Mouse (Mus musculus): Measurements from ENCODE around the gene Slc9a9. TPM values are rescaled to one million over a fixed set of nuclear protein-coding genes. Genes with fewer than 3 reads are reported as not detected.

Gene Slc9a9
- polyA plus RNA-seq, 2 experiments = 1.1 to 1.3 TPM

GRCm38 (mm10) chr9:95186386-95187289 is 516.9 kb downstream of the Slc9a9 start:
- TF ChIP-seq CTCF (IDR thresholded peaks at IDR 0.05; ENCODE audit: low read depth) = no peak
- no peak for TF ChIP-seq EP300 (IDR thresholded peaks at IDR 0.05; ENCODE audit: low read depth)
- no peak overlapping the region for H3K4me3 ChIP-seq (ENCODE audit: insufficient read depth in 1 of 2, low read depth in 2 of 2, low read length in 2 of 2)
- no peak overlapping the region for H3K9ac ChIP-seq (replicated peaks)
- H3K4me2 ChIP-seq (ENCODE audit: low read depth) = no peak overlapping the region
- no peaks in the 10 kb centered on the region for H3K36me3 ChIP-seq (replicated peaks; ENCODE audit: control insufficient read depth, insufficient read depth, low read depth)
- no peaks in the 10 kb centered on the region for H3K27me3 ChIP-seq (ENCODE audit: control insufficient read depth, insufficient read depth, low read length)
- WGBS (ENCODE audit: insufficient replicate concordance) = 60% methylated on average over 15 of the region's 15 CpGs
- H3K4me1 ChIP-seq (replicated peaks; ENCODE audit: control insufficient read depth in 2 of 2, insufficient read depth in 2 of 2, low read length in 1 of 2) = peaks cover 2 to 21% of the 10 kb centered on the region in 2 experiments; a peak in 2 of 4 replicates
- no peak overlapping the region for H3K27ac ChIP-seq
- no peaks in the 10 kb centered on the region for H3K9me3 ChIP-seq (ENCODE audit: control insufficient read depth, low read length)
- DNase-seq (ENCODE audit: low read depth in 3 of 3, low spot score in 3 of 3) (no peak), ATAC-seq (ENCODE audit: insufficient read depth) (no peak)

GRCm38 (mm10) chr9:95188362-95189217 is 518.9 kb downstream of the Slc9a9 start:
- Histone ChIP-seq H3K4me2 (ENCODE audit: low read depth) (no peak overlapping the region), H3K27me3 (ENCODE audit: control insufficient read depth, insufficient read depth, low read length) (no peaks in the 10 kb centered on the region), H3K9me3 (ENCODE audit: control insufficient read depth, low read length) (no peaks in the 10 kb centered on the region), H3K27ac (no peak overlapping the region), H3K4me3 (ENCODE audit: insufficient read depth in 1 of 2, low read depth in 2 of 2, low read length in 2 of 2) (no peak overlapping the region), H3K9ac (replicated peaks) (no peak overlapping the region), H3K36me3 (replicated peaks; ENCODE audit: control insufficient read depth, insufficient read depth, low read depth) (no peaks in the 10 kb centered on the region), H3K4me1 (replicated peaks; ENCODE audit: control insufficient read depth in 2 of 2, insufficient read depth in 2 of 2, low read length in 1 of 2) (peaks cover 2 to 31% of the 10 kb centered on the region in 2 experiments; a peak in 2 of 4 replicates)
- peak; percentile 65 for ATAC-seq (ENCODE audit: insufficient read depth)
- TF ChIP-seq CTCF (IDR thresholded peaks at IDR 0.05; ENCODE audit: low read depth) (no peak), EP300 (IDR thresholded peaks at IDR 0.05; ENCODE audit: low read depth) (no peak)
- no peak for DNase-seq (ENCODE audit: low read depth in 3 of 3, low spot score in 3 of 3)
- 49% methylated on average over 8 of the region's 8 CpGs for whole genome bisulfite sequencing (ENCODE audit: insufficient replicate concordance)

- WGBS (ENCODE audit: insufficient replicate concordance) = 69% methylated on average over 4 of the region's 4 CpGs
- no peak for DNase-seq (ENCODE audit: low read depth in 3 of 3, low spot score in 3 of 3)
- TF ChIP-seq EP300 (IDR thresholded peaks at IDR 0.05; ENCODE audit: low read depth) (no peak), CTCF (IDR thresholded peaks at IDR 0.05; ENCODE audit: low read depth) (no peak)
- no peak overlapping the region for H3K27ac ChIP-seq
- H3K4me1 ChIP-seq (replicated peaks; ENCODE audit: control insufficient read depth in 2 of 2, insufficient read depth in 2 of 2, low read length in 1 of 2) = peaks cover 2 to 37% of the 10 kb centered on the region in 2 experiments; a peak in 2 of 4 replicates
- 0 out of 2 replicates have a peak, but pooled peaks have one; percentile 9 for ATAC-seq (ENCODE audit: insufficient read depth)
- no peaks in the 10 kb centered on the region for H3K9me3 ChIP-seq (ENCODE audit: control insufficient read depth, low read length)
- no peaks in the 10 kb centered on the region for H3K36me3 ChIP-seq (replicated peaks; ENCODE audit: control insufficient read depth, insufficient read depth, low read depth)
- no peak overlapping the region for H3K4me2 ChIP-seq (ENCODE audit: low read depth)
- H3K27me3 ChIP-seq (ENCODE audit: control insufficient read depth, insufficient read depth, low read length) = no peaks in the 10 kb centered on the region
- H3K9ac ChIP-seq (replicated peaks) = no peak overlapping the region
- H3K4me3 ChIP-seq (ENCODE audit: insufficient read depth in 1 of 2, low read depth in 2 of 2, low read length in 2 of 2) = no peak overlapping the region
Observed at GRCm38 (mm10) chr9:95189218-95189605, 519.5 kb downstream of the Slc9a9 start.

GRCm38 (mm10) chr9:95191442-95191841 is 521.7 kb downstream of the Slc9a9 start:
- TF ChIP-seq EP300 (IDR thresholded peaks at IDR 0.05; ENCODE audit: low read depth) = no peak
- no peak for TF ChIP-seq CTCF (IDR thresholded peaks at IDR 0.05; ENCODE audit: low read depth)
- H3K4me1 ChIP-seq (replicated peaks; ENCODE audit: control insufficient read depth in 2 of 2, insufficient read depth in 2 of 2, low read length in 1 of 2) = peaks cover 2 to 38% of the 10 kb centered on the region in 2 experiments; a peak in 2 of 4 replicates

More at GRCm38 (mm10) chr9:95191442-95191841, 521.7 kb downstream of the Slc9a9 start:
- Histone ChIP-seq H3K9me3 (ENCODE audit: control insufficient read depth, low read length) (no peaks in the 10 kb centered on the region), H3K9ac (replicated peaks) (no peak overlapping the region), H3K36me3 (replicated peaks; ENCODE audit: control insufficient read depth, insufficient read depth, low read depth) (no peaks in the 10 kb centered on the region), H3K27me3 (ENCODE audit: control insufficient read depth, insufficient read depth, low read length) (no peaks in the 10 kb centered on the region), H3K4me3 (ENCODE audit: insufficient read depth in 1 of 2, low read depth in 2 of 2, low read length in 2 of 2) (no peak overlapping the region), H3K27ac (no peak overlapping the region), H3K4me2 (ENCODE audit: low read depth) (no peak overlapping the region)
- WGBS (ENCODE audit: insufficient replicate concordance) = 57% methylated on average over 6 of the region's 6 CpGs
- DNase-seq (ENCODE audit: low read depth in 3 of 3, low spot score in 3 of 3) (no peak), ATAC-seq (ENCODE audit: insufficient read depth) (no peak)
